In the genomic region with DNA sequence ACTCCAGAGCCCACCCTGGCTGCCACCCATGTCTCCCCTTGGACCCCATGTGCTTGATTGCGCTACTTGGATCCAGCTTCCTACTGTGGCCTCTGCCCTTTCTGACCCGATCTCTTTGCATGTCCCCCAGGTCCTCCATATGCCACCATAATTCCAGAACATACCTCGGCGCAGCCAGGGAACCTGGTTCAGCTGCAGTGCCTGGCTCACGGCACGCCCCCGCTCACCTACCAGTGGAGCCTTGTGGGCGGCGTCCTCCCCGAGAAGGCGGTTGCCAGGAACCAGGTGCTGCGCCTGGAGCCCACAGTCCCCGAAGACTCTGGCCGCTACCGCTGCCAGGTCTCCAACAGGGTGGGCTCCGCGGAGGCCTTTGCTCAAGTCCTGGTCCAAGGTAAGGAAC, we compare ENCODE assay signal across 23 mouse cellular contexts. TPM values are rescaled to one million over a fixed set of nuclear protein-coding genes. Genes with fewer than 3 reads are reported as not detected.
"Had no signal": no experiment of that assay in that cellular context is flagged by ENCODE, and none has a peak within 500 bp of the region (broad histone marks: within the 10 kb centered on the region; RNA-seq: fewer than 3 reads in every experiment).

No protein-coding gene starts in this region.

- H3K9ac ChIP-seq: kidney, embryonic 15.5 days; liver, embryonic 15.5 days; lung, embryonic 14.5 days; neural tube, embryonic 12.5 days had no signal

- H3K4me2 ChIP-seq: kidney, embryonic 15.5 days; liver, embryonic 11.5 days; liver, embryonic 15.5 days; lung, embryonic 14.5 days; neural tube, embryonic 12.5 days had no signal

- H3K4me3 ChIP-seq: kidney, embryonic 15.5 days; limb, embryonic 10.5 days; liver, embryonic 15.5 days; midbrain, embryonic 10.5 days; neural tube, embryonic 12.5 days had no signal

- H3K27ac ChIP-seq: kidney, embryonic 15.5 days; limb, embryonic 10.5 days; liver, embryonic 15.5 days; midbrain, embryonic 10.5 days; neural tube, embryonic 12.5 days had no signal

- H3K4me1 ChIP-seq: limb, embryonic 10.5 days; liver, embryonic 15.5 days; midbrain, embryonic 10.5 days; neural tube, embryonic 12.5 days had no signal

- H3K27me3 ChIP-seq: kidney, embryonic 15.5 days; liver, embryonic 15.5 days; neural tube, embryonic 12.5 days had no signal

- DNase-seq: kidney, postnatal 14 days; lung, embryonic 14.5 days; lung, postnatal 10 days; lung, postnatal 4 days; midbrain, embryonic 14.5 days; thymus, postnatal 4 days had no signal

- H3K9me3 ChIP-seq: kidney, embryonic 15.5 days; limb, embryonic 10.5 days; liver, embryonic 15.5 days; midbrain, embryonic 10.5 days; neural tube, embryonic 12.5 days had no signal

RNA-seq across cellular contexts. Expression of gene Ldlrad2, which starts 20.9 kb away (rescaled TPM):
- total RNA-seq: layer of hippocampus, adult 8-10 months; layer of hippocampus, postnatal 14 days; left cerebral cortex, adult 18-20 months; left cerebral cortex, postnatal 10 days; megakaryocyte, adult 5-6 weeks; monocyte, adult 5-6 weeks; neutrophil, adult 5-6 weeks had no signal
- polyA plus RNA-seq: kidney, embryonic 15.5 days; large intestine, adult 2 months; limb, embryonic 10.5 days; limb, embryonic 14.5 days; liver, embryonic 11.5 days; liver, embryonic 15.5 days; lung, embryonic 14.5 days; midbrain, embryonic 10.5 days; midbrain, embryonic 14.5 days; neural tube, embryonic 12.5 days; spleen, adult 2 months; stomach, embryonic 16.5 days had no signal
